Mouse (Mus musculus): Measurements from ENCODE around the gene Znhit1. TPM values are rescaled to one million over a fixed set of nuclear protein-coding genes. Genes with fewer than 3 reads are reported as not detected.
A peak's percentile ranks its signal among the peaks of the same experiment; 100 is the strongest.

The Znhit1 gene
- total RNA-seq, 2 experiments from 2014 or later, result 78.6 to 84.6 TPM

GRCm38 (mm10) chr5:136987138-136987933 is 485 bp downstream of the Znhit1 start:
- peak; percentile 79 to 82 for DNase-seq (ENCODE audit: low spot score in 2 of 2)

GRCm38 (mm10) chr5:136986695-136987137 is 1.1 kb downstream of the Znhit1 start, which contains the start of gene Plod3:
Plod3 (plus strand) TSS chr5:136987019.
- peak; percentile 95 to 96 for DNase-seq (ENCODE audit: low spot score in 2 of 2)

GRCm38 (mm10) chr5:136984828-136985227 is 3.0 kb downstream of the Znhit1 start:
- DNase-seq (ENCODE audit: low spot score in 2 of 2), result no peak

GRCm38 (mm10) chr5:136982338-136982930 is 5.4 kb downstream of the Znhit1 start:
- DNase-seq (ENCODE audit: low spot score in 2 of 2), result peak; percentile 56 to 60

GRCm38 (mm10) chr5:136980974-136981373 is 6.8 kb downstream of the Znhit1 start:
- no peak for DNase-seq (ENCODE audit: low spot score in 2 of 2)

- DNase-seq (ENCODE audit: low spot score in 2 of 2), result no peak
These were observed 8.1 kb downstream of the Znhit1 start for GRCm38 (mm10) chr5:136979762-136980161.

GRCm38 (mm10) chr5:136977769-136978168 is 10.1 kb downstream of the Znhit1 start:
- no peak for DNase-seq (ENCODE audit: low spot score in 2 of 2)

GRCm38 (mm10) chr5:136973670-136974069 is 14.2 kb downstream of the Znhit1 start:
- no peak for DNase-seq (ENCODE audit: low spot score in 2 of 2)

GRCm38 (mm10) chr5:136970703-136971102 is 17.1 kb downstream of the Znhit1 start:
- DNase-seq (ENCODE audit: low spot score in 2 of 2), result peak; percentile 38 to 47

GRCm38 (mm10) chr5:136967592-136967991 is 20.2 kb downstream of the Znhit1 start:
- no peak for DNase-seq (ENCODE audit: low spot score in 2 of 2)

- no peak for DNase-seq (ENCODE audit: low spot score in 2 of 2)
These were observed 20.9 kb downstream of the Znhit1 start for GRCm38 (mm10) chr5:136966861-136967455.

GRCm38 (mm10) chr5:136966331-136966730 is 21.5 kb downstream of the Znhit1 start, which contains the start of gene Cldn15:
Cldn15 (plus strand) TSS chr5:136966616.
- DNase-seq (ENCODE audit: low spot score in 2 of 2), result no peak

GRCm38 (mm10) chr5:136965686-136966085 is 22.1 kb downstream of the Znhit1 start:
- DNase-seq (ENCODE audit: low spot score in 2 of 2), result no peak

GRCm38 (mm10) chr5:136965210-136965609 is 22.6 kb downstream of the Znhit1 start:
- DNase-seq (ENCODE audit: low spot score in 2 of 2), result no peak

- DNase-seq (ENCODE audit: low spot score in 2 of 2), result no peak
These were observed 24.8 kb downstream of the Znhit1 start for GRCm38 (mm10) chr5:136962966-136963540.

- DNase-seq (ENCODE audit: low spot score in 2 of 2), result peak; percentile 84 to 86
These were observed 25.3 kb downstream of the Znhit1 start for GRCm38 (mm10) chr5:136962501-136962900.

- peak; percentile 84 to 89 for DNase-seq (ENCODE audit: low spot score in 2 of 2)
These were observed 25.8 kb downstream of the Znhit1 start for GRCm38 (mm10) chr5:136961983-136962461.

- no peak for DNase-seq (ENCODE audit: low spot score in 2 of 2)
These were observed 26.4 kb downstream of the Znhit1 start for GRCm38 (mm10) chr5:136961334-136961982.

- DNase-seq (ENCODE audit: low spot score in 2 of 2), result no peak
These were observed 27.8 kb downstream of the Znhit1 start for GRCm38 (mm10) chr5:136960053-136960452.

GRCm38 (mm10) chr5:136958991-136959605 is 28.7 kb downstream of the Znhit1 start:
- DNase-seq (ENCODE audit: low spot score in 2 of 2), result no peak

Measured in layer of hippocampus, postnatal 10 days (tissue).